Mouse (Mus musculus) heart, embryonic 10.5 days (tissue): ENCODE results near the gene Gnb4. TPM values are rescaled to one million over a fixed set of nuclear protein-coding genes. Genes with fewer than 3 reads are reported as not detected.

ENCODE experiments used
- DNase-seq: peaks from one replicate; pipeline ENCODE4 v3.0.0-alpha.2; 2017; ENCODE audit warnings: low spot score
- H3K27ac ChIP-seq: fragments of 300-500 bp; sonication (generic); 2 replicates; pipeline ENCODE4 v1.5.1; 2016; ENCODE audit warnings: mild to moderate bottlenecking
- H3K27me3 ChIP-seq: fragments of 300-500 bp; sonication (generic); 2 replicates; pipeline ENCODE4 v1.6.1; 2016; ENCODE audit warnings: mild to moderate bottlenecking; ENCODE audit not compliant: poor library complexity, insufficient read depth, severe bottlenecking
- H3K36me3 ChIP-seq: fragments of 300-500 bp; sonication (generic); 2 replicates; pipeline ENCODE4 v1.6.1; 2016; ENCODE audit warnings: mild to moderate bottlenecking, moderate library complexity
- H3K4me1 ChIP-seq: fragments of 300-500 bp; sonication (generic); 2 replicates; pipeline ENCODE4 v1.6.1; 2016; ENCODE audit warnings: mild to moderate bottlenecking
- H3K4me3 ChIP-seq: fragments of 300-500 bp; sonication (generic); 2 replicates; pipeline ENCODE4 v1.5.1; 2016; ENCODE audit warnings: mild to moderate bottlenecking, moderate library complexity
- H3K9me3 ChIP-seq: fragments of 300-500 bp; sonication (generic); 2 replicates; pipeline ENCODE4 v1.6.1; 2016; ENCODE audit warnings: mild to moderate bottlenecking, moderate library complexity
- WGBS: fragments of 180-500 bp; shearing (Covaris S2); methylation state at CpG from one replicate; pipeline ENCODE4 v1.1.7; 2016; 5-methylcytosine and 5-hydroxymethylcytosine counted together
- polyA plus RNA-seq: library from polyadenylated mRNA; unstranded; fragments of >200 nt; fragmentation: Nextera tagmentation; extraction: Ambion mirVana; gene quantifications from 2 replicates; pipeline ENCODE4 v1.2.1, GENCODE M21; 2016

The Gnb4 gene
- polyA plus RNA-seq, 1 experiment from 2014 or later: 57.9 TPM

DNA sequence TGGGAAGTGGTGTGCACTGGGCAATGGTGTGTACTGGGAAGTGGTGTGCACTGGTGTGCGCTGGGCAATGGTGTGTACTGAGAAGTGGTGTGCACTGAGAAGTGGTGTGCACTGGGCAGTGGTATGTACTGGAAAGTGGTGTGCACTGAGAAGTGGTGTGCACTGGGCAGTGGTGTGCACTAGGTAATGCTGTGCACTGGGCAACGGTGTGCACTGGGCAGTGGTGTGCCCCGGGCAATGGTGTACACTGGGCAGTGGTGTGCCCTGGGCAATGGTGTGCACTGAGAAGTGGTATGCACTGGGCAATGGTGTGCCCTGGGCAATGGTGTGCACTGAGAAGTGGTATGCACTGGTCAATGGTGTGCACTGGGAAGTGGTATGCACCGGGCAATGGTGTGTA lies 7.2 kb downstream of the Gnb4 start:
- no peak overlapping the region for H3K4me3 ChIP-seq
- 96% methylated on average over 4 of the region's 4 CpGs for WGBS
- no peak for DNase-seq
- H3K27ac ChIP-seq: no peak overlapping the region
- no peaks in the 10 kb centered on the region for H3K4me1 ChIP-seq
- no peaks in the 10 kb centered on the region; the same call in 1 of the 2 replicates for H3K9me3 ChIP-seq
- peaks cover 23% of the 10 kb centered on the region for H3K36me3 ChIP-seq
- no peaks in the 10 kb centered on the region for H3K27me3 ChIP-seq

DNA sequence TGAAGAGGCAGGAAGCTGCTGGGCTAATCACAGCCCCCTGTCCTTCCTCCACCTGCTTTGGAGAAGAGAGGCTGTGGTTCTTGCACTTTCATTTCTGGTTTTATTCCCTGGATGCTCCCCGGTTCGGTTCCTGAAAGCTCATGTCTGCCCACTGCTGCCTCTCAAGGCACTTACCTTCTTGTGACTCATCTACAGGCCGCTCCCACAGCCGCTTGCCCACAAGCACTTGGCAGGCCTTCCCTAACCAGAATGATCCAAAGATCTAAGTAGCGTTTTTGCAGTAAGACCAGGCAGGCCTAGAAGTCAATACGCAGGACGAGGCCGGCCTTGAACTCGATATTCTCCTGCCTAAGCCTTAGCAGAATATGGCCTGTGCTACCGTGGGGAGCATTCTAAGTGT lies 15.3 kb downstream of the Gnb4 start:
- H3K9me3 ChIP-seq: no peaks in the 10 kb centered on the region
- DNase-seq: no peak
- H3K27ac ChIP-seq: no peak overlapping the region
- WGBS: 86% methylated on average over 10 of the region's 10 CpGs
- H3K4me3 ChIP-seq: no peak overlapping the region
- peaks cover 22% of the 10 kb centered on the region for H3K36me3 ChIP-seq
- no peaks in the 10 kb centered on the region for H3K27me3 ChIP-seq
- H3K4me1 ChIP-seq: no peaks in the 10 kb centered on the region

DNA sequence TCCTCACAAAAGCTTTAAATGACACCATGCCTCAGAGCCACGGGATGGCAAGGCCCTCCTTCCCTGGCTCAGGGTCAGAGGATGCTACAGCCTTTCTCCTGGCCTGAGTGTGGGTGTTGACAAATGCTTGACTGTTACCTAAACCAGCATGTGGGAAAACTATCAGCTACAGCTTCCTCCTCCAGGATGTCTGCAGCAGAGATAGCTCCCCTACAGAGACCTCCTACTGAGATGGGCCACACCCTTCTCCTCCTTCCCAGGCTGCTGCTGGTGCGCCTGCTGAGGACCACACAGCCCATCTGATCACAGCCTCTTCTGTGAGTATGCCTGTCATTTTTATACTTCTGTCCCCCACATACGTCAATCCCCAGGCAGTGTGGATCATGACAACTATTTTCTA lies 17.1 kb downstream of the Gnb4 start:
- no peak for DNase-seq
- 43% methylated on average over 3 of the region's 3 CpGs for WGBS
- Histone ChIP-seq H3K9me3 (no peaks in the 10 kb centered on the region), H3K27me3 (no peaks in the 10 kb centered on the region), H3K4me3 (no peak overlapping the region), H3K4me1 (no peaks in the 10 kb centered on the region), H3K27ac (no peak overlapping the region), H3K36me3 (peaks cover 19% of the 10 kb centered on the region)

DNA sequence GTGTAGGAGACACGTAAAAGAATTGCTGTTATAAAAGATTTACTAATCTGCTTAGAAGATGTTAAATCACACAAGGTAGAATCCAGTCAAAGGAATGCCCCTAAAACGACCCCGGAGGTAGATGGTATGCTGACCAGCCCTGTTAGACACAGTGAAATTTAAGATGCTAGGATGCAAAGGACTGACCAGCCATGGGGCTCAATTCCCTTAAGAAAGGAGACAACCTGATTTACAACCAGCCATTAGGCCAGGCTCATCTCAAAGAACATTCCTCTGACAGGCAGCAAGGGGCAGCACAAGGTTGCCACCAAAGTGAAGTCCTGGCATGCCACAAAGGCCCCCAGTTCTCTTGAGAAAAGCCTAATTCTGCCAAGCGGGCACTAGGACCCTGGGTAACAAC lies 21.3 kb downstream of the Gnb4 start:
- Histone ChIP-seq H3K4me1 (no peaks in the 10 kb centered on the region), H3K27me3 (no peaks in the 10 kb centered on the region), H3K27ac (no peak overlapping the region), H3K36me3 (peaks cover 28% of the 10 kb centered on the region), H3K9me3 (no peaks in the 10 kb centered on the region), H3K4me3 (no peak overlapping the region)
- 77% methylated on average over 4 of the region's 4 CpGs for WGBS
- no peak for DNase-seq

DNA sequence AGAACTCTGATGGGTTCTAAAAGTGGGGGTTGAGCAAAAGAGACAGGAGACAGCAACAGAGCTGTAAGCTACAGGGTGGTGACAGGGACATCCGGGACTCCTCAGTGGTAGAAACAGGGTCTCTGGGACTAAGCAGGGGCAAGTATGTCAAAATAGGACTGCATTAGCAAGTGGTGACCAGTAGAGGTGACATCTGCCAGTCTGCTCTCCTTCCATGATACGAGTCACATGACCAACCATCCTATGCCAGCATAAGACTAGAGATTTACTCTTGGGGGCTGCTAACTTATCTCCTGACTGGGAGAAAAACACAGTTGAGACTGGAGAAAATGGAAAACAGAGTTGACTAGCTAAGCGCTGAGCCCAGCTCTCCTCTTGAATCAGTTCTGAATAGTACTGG lies 30.1 kb downstream of the Gnb4 start:
- 85% methylated on average over 3 of the region's 3 CpGs for WGBS
- Histone ChIP-seq H3K9me3 (no peaks in the 10 kb centered on the region), H3K4me3 (no peak overlapping the region), H3K27me3 (no peaks in the 10 kb centered on the region), H3K27ac (no peak overlapping the region), H3K4me1 (no peaks in the 10 kb centered on the region), H3K36me3 (peaks cover 69% of the 10 kb centered on the region)
- DNase-seq: no peak

DNA sequence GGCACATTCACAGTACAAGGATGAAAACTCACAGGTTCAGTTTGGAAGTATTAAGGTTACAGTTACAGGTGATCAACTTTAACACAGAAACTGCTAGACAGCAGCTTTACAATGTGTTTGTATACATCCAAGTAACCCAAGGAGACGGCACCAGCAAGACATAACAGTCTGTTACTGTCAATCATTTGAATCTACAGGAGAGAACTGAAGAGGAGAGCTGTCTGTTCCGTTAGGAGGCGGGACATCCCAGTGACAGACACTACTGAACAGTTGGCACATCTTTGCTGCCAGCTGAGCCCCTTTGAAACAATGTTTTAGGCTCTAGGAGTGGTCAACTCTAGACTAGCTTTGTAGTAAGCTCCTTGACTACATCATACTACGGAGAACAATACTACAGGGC lies 32.9 kb downstream of the Gnb4 start:
- no peaks in the 10 kb centered on the region for H3K27me3 ChIP-seq
- no peaks in the 10 kb centered on the region for H3K9me3 ChIP-seq
- no peak for DNase-seq
- 88% methylated on average over 4 of the region's 4 CpGs for WGBS
- peaks cover 45% of the 10 kb centered on the region for H3K36me3 ChIP-seq
- no peak overlapping the region for H3K27ac ChIP-seq
- no peak overlapping the region for H3K4me3 ChIP-seq
- no peaks in the 10 kb centered on the region for H3K4me1 ChIP-seq

DNA sequence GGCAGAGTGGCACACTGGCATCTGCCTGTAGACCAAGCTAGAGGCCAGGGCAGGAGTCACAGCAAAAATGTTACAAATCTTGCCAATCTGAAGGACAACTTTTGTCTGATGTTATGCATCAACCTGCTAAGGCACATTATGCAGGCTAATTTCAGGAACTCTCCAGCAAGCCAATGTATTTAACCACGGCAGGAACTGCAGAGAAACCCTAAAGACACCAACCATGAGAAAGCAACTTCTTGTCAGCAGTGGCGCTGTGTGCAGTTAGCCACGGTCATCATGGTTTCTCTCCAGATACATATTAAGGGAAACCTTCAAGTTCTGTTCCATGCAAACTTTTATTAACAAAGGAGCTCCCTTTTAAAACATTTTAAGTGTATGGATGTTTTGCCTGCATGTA lies 34.5 kb downstream of the Gnb4 start:
- Histone ChIP-seq H3K9me3 (no peaks in the 10 kb centered on the region), H3K27ac (no peak overlapping the region), H3K4me3 (no peak overlapping the region), H3K4me1 (no peaks in the 10 kb centered on the region), H3K27me3 (no peaks in the 10 kb centered on the region), H3K36me3 (peaks cover 48% of the 10 kb centered on the region)
- WGBS: 86% methylated on average over 3 of the region's 3 CpGs
- no peak for DNase-seq

DNA sequence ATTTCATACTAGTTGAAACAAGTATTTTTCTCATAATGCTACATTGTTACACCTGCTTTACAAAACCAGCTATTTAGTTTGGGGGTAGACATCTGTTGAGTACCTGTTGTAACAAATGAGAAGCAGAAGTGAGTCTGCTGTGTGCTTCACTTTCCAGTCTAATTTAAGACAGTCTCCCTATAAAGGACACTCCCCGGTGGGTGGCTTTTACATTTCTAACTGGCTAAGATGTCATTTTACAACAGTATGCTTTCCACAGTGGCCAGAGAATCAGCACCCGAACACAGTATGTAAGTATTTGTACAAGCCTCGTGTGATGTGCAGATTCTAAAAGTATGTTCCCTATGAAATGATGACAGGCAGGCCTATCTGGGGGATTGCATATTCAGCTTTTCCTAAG lies 35.6 kb downstream of the Gnb4 start:
- H3K27ac ChIP-seq: no peak overlapping the region
- no peaks in the 10 kb centered on the region for H3K9me3 ChIP-seq
- H3K4me1 ChIP-seq: no peaks in the 10 kb centered on the region
- no peak for DNase-seq
- H3K27me3 ChIP-seq: no peaks in the 10 kb centered on the region
- H3K36me3 ChIP-seq: peaks cover 55% of the 10 kb centered on the region
- H3K4me3 ChIP-seq: no peak overlapping the region
- 77% methylated on average over 3 of the region's 3 CpGs for WGBS

DNA sequence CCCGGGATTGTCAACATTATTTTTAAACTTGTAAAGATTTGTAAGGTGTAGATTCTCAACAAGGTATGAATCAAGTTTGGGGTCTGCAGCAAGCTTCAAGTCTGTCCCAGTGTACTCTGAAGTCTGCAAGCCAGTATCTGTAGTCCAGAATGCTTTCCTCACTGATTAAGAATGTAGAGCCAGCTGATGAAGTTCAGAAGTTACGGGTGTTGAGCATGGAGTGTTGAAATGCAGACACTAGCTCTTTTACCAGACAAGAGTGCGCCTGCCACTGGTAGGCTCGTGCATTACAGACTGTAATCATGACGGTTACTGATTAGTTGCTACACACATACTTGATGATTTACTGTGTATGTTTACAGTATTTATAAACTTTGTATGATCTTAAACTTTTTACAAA lies 37.6 kb downstream of the Gnb4 start:
- 63% methylated on average over 5 of the region's 5 CpGs for WGBS
- Histone ChIP-seq H3K27me3 (no peaks in the 10 kb centered on the region), H3K27ac (no peak overlapping the region), H3K36me3 (peaks cover 58% of the 10 kb centered on the region), H3K4me3 (no peak overlapping the region), H3K9me3 (no peaks in the 10 kb centered on the region), H3K4me1 (no peaks in the 10 kb centered on the region)
- DNase-seq: no peak

DNA sequence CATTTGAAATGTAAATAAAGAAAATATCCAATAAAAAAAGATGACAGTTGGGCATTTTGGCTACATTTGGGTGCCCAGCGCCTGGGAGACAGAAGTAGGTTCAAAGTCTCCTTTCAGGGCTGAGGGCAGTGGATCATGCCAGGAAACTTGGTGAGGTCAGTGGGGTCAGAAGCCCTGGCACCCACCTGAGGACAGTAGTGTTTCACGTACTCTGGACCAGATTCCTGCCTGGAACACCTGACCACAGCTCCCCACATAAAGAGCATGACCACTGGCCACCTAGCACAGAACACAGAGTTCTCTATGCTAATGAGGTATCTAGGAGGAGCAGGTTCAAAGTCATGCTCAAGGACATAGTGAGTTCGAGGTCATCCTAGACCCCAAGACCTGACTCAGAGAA lies 41.2 kb downstream of the Gnb4 start:
- Histone ChIP-seq H3K27ac (no peak overlapping the region), H3K4me3 (no peak overlapping the region), H3K9me3 (no peaks in the 10 kb centered on the region), H3K4me1 (no peaks in the 10 kb centered on the region), H3K36me3 (peaks cover 58% of the 10 kb centered on the region), H3K27me3 (no peaks in the 10 kb centered on the region)
- WGBS: 89% methylated on average over 3 of the region's 3 CpGs
- DNase-seq: no peak

DNA sequence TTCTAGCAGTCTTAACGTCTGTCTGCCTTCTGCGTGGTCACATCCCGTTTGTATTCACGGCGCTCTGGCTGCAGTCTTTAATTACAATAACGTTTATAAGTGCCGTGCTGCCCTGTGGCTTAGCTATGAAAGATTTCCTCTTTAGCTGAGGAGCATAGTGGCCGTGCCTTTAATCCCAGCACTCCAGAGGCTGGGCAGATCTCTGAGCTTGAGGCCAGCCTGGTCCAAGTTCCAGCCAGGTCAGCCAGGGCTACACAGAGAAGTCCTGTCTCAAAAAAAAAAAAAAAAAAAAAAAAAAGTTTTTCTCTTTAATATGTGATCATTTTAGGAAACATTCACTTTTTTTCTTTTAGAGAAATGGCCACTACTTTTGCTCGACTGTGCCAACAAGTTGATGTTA lies 42.5 kb downstream of the Gnb4 start:
- Histone ChIP-seq H3K9me3 (no peaks in the 10 kb centered on the region), H3K4me1 (no peaks in the 10 kb centered on the region), H3K4me3 (no peak overlapping the region), H3K36me3 (peaks cover 67% of the 10 kb centered on the region), H3K27me3 (no peaks in the 10 kb centered on the region), H3K27ac (no peak overlapping the region)
- DNase-seq: no peak
- WGBS: 87% methylated on average over 9 of the region's 9 CpGs

DNA sequence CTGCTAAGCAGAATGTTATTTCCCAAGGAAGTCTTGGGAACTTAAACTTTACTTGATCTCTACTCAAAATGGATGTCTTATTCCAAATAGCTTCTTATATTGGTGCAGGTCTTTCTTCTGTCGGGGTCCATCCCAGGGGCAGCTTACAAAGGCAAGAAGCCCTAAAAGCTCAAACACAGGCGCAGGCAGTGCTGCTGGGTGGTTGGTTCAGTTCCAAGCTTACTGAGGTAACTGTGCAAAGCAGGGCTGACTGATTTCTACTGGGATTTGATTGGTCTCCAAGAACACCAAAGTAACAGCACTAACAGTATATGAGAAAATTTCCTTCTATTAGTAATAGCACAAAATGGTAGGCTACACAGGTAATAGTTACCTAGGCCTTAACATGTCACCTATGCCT lies 43.3 kb downstream of the Gnb4 start:
- no peak overlapping the region for H3K27ac ChIP-seq
- H3K9me3 ChIP-seq: no peaks in the 10 kb centered on the region; the same call in 1 of the 2 replicates
- no peak for DNase-seq
- peaks cover 74% of the 10 kb centered on the region for H3K36me3 ChIP-seq
- no peaks in the 10 kb centered on the region for H3K4me1 ChIP-seq
- no peak overlapping the region for H3K4me3 ChIP-seq
- WGBS: 88% methylated on average over 2 of the region's 2 CpGs
- H3K27me3 ChIP-seq: no peaks in the 10 kb centered on the region

DNA sequence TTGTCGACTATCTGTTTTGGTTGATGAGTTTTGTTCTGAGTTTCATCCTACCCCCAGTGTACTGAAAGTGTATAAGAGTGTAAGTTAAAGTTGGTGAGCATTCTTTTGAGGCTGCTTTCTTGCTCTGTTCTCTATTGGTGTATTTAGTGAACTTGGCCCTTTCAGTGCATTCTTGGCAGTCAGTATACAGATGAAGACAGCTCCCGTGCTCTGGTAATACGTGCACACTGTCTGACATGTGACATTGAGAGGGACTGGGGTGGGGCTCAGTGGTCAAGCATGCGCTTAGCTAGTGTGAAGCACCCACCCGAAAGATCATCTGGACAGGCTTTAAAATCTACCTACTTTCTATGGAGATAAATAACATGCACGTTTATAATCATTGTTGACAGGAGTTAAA lies 53.0 kb downstream of the Gnb4 start:
- no peak overlapping the region for H3K4me3 ChIP-seq
- no peak overlapping the region for H3K27ac ChIP-seq
- H3K4me1 ChIP-seq: no peaks in the 10 kb centered on the region
- DNase-seq: no peak
- peaks cover 75% of the 10 kb centered on the region for H3K36me3 ChIP-seq
- 93% methylated on average over 6 of the region's 6 CpGs for WGBS
- no peaks in the 10 kb centered on the region for H3K27me3 ChIP-seq
- H3K9me3 ChIP-seq: no peaks in the 10 kb centered on the region; the same call in 1 of the 2 replicates

DNA sequence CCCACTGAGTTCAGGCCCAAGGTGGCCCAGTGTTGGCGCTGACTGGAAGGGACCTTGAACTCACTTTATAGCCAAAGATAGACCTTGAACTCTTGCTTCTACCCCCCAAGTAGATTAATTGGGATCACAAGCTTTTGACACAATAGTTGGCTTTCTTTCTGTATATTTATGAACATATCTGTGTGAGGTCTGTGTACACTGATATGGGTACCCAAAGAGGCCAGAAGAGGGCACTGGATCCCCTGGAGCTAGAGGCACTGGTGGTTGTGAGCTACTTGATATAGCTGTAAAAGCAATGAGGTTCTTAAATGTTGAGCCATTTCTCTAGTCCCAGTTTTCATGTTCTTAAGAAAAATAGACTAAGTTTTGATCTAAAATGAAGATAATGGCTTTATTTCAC lies 63.3 kb downstream of the Gnb4 start:
- Histone ChIP-seq H3K36me3 (peaks cover 59% of the 10 kb centered on the region), H3K4me3 (no peak overlapping the region), H3K27ac (no peak overlapping the region), H3K4me1 (no peaks in the 10 kb centered on the region), H3K9me3 (no peaks in the 10 kb centered on the region), H3K27me3 (no peaks in the 10 kb centered on the region)
- 90% methylated on average over 1 of the region's 1 CpGs for WGBS
- no peak for DNase-seq
